Mouse (Mus musculus): ENCODE data around the gene Bag3.

DNA sequence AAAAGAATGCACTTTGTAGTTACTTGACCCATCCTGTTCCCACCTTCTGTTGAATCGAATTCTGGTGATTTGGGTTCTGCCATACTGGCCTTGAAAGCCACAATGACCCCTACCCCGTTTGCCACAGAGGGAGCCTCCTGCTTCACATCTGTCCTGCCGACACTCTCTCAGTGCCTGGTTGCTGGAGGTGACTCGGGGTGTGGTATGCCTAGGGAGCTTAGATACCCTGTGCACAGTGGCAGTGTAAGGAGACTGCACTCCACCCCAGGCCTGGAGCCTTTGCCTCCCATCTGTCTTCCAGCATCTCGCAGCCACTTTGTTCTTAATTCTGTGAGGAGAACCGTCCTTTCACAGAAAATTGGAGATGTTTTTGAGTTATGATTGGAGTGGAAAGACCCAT, 5.7 kb downstream of the Bag3 start:
- no peak for TF ChIP-seq CTCF (IDR thresholded peaks at IDR 0.05; ENCODE audit: low read depth, low read length)
- TF ChIP-seq GATA1 (IDR thresholded peaks at IDR 0.05; ENCODE audit: borderline replicate concordance, low read length), result no peak
